Mouse (Mus musculus) liver, adult 2 months (tissue): ENCODE data around the gene Pde8a. TPM values are rescaled to one million over a fixed set of nuclear protein-coding genes. Genes with fewer than 3 reads are reported as not detected.

Source experiments
- DNase-seq: peaks from one replicate; pipeline ENCODE4 v3.0.0-alpha.2; 2011; ENCODE audit warnings: low read depth, low spot score; ENCODE audit errors: extremely low read depth
- H3K27ac ChIP-seq: fragments of 200-500 bp; replicated peaks from 2 replicates; pipeline ENCODE4 v1.5.1; 2012; ENCODE audit warnings: low read depth, mild to moderate bottlenecking, control low read depth, inconsistent platforms, low read length; ENCODE audit not compliant: insufficient read depth
- H3K27me3 ChIP-seq: fragments of 200-500 bp; 2 replicates; pipeline ENCODE4 v1.6.1; 2012; ENCODE audit warnings: mild to moderate bottlenecking, moderate library complexity, low read length, inconsistent platforms; ENCODE audit not compliant: control insufficient read depth, insufficient read depth
- H3K36me3 ChIP-seq: fragments of 200-500 bp; 2 replicates; pipeline ENCODE4 v1.6.1; 2012; ENCODE audit warnings: low read length, inconsistent platforms; ENCODE audit not compliant: control insufficient read depth, insufficient read depth
- H3K4me1 ChIP-seq: fragments of 200-500 bp; 2 replicates; pipeline ENCODE4 v1.6.1; 2011; ENCODE audit warnings: low read length; ENCODE audit not compliant: control insufficient read depth, insufficient read depth
- H3K4me3 ChIP-seq: fragments of 200-500 bp; 2 replicates; pipeline ENCODE4 v1.5.1; 2011; ENCODE audit warnings: low read depth, mild to moderate bottlenecking, control low read depth, low read length, moderate library complexity; ENCODE audit not compliant: insufficient read depth
- H3K79me2 ChIP-seq: fragments of 200-500 bp; 2 replicates; pipeline ENCODE4 v1.6.1; 2012; ENCODE audit warnings: inconsistent platforms, mild to moderate bottlenecking, low read length, moderate library complexity; ENCODE audit not compliant: control insufficient read depth, insufficient read depth
- H3K9ac ChIP-seq: fragments of 200-500 bp; 2 replicates; pipeline ENCODE4 v1.6.1; 2012; ENCODE audit warnings: low read depth, mild to moderate bottlenecking, control low read depth, inconsistent platforms, low read length
- CTCF ChIP-seq: fragments of 200-500 bp; IDR thresholded peaks from 2 replicates; pipeline ENCODE4 v1.5.1; 2011; ENCODE audit warnings: low read depth, low read length, control low read depth
- POLR2A ChIP-seq: fragments of 200-500 bp; IDR thresholded peaks from 2 replicates; pipeline ENCODE4 v1.6.1; 2011; ENCODE audit warnings: low read length, control low read depth; ENCODE audit not compliant: insufficient read depth; ENCODE audit errors: extremely low read depth
- WGBS: fragments of 180-500 bp; shearing (Covaris S2); methylation state at CpG from one replicate; pipeline ENCODE4 v1.1.7; 2018; 5-methylcytosine and 5-hydroxymethylcytosine counted together
- polyA plus RNA-seq: library from polyadenylated mRNA; depleted of rRNA; stranded (reverse); fragments of >200 nt; gene quantifications from 2 replicates; pipeline ENCODE4 v1.2.3, GENCODE M21; 2012
- total RNA-seq: library from RNA; depleted of rRNA; stranded (reverse); fragments of >200 nt; gene quantifications from 2 replicates; pipeline ENCODE4 v1.2.3, GENCODE M21; 2014

Pde8a gene
- total and polyA plus RNA-seq, 2 experiments: 13.3 to 13.5 TPM

- Histone ChIP-seq H3K27ac (no peak overlapping the region), H3K27me3 (no peaks in the 10 kb centered on the region), H3K4me1 (no peaks in the 10 kb centered on the region), H3K36me3 (peaks cover 25% of the 10 kb centered on the region; the same call in 1 of the 2 replicates), H3K79me2 (no peaks in the 10 kb centered on the region), H3K4me3 (no peak overlapping the region), H3K9ac (no peak overlapping the region)
- TF ChIP-seq CTCF: no peak
- no peak for TF ChIP-seq POLR2A
- no peak for DNase-seq
- WGBS: 86% methylated on average over 7 of the region's 7 CpGs
Measured at GRCm38 (mm10) chr7:81331851-81332250, 118.5 kb downstream of the Pde8a start.

GRCm38 (mm10) chr7:81335705-81336431 lies 122.5 kb downstream of the Pde8a start:
- no peak overlapping the region for H3K4me3 ChIP-seq
- H3K36me3 ChIP-seq: peaks cover 20% of the 10 kb centered on the region; the same call in 1 of the 2 replicates
- DNase-seq: no peak
- H3K4me1 ChIP-seq: no peaks in the 10 kb centered on the region
- no peaks in the 10 kb centered on the region for H3K27me3 ChIP-seq
- TF ChIP-seq POLR2A: no peak
- TF ChIP-seq CTCF: no peak
- WGBS: 82% methylated on average over 18 of the region's 18 CpGs
- H3K27ac ChIP-seq: no peak overlapping the region
- no peak overlapping the region for H3K9ac ChIP-seq
- H3K79me2 ChIP-seq: no peaks in the 10 kb centered on the region

- no peak overlapping the region for H3K4me3 ChIP-seq
- H3K79me2 ChIP-seq: no peaks in the 10 kb centered on the region
- TF ChIP-seq POLR2A: no peak
- TF ChIP-seq CTCF: peak; percentile 75
- no peaks in the 10 kb centered on the region for H3K4me1 ChIP-seq
- H3K27ac ChIP-seq: no peak overlapping the region
- peaks cover 22% of the 10 kb centered on the region; the same call in 1 of the 2 replicates for H3K36me3 ChIP-seq
- no peak overlapping the region for H3K9ac ChIP-seq
- DNase-seq: no peak
- 56% methylated on average over 8 of the region's 8 CpGs for WGBS
- H3K27me3 ChIP-seq: no peaks in the 10 kb centered on the region
Measured at GRCm38 (mm10) chr7:81336432-81336786, 123.0 kb downstream of the Pde8a start.

- Histone ChIP-seq H3K9ac (no peak overlapping the region), H3K27ac (no peak overlapping the region), H3K4me1 (peaks cover 5% of the 10 kb centered on the region), H3K27me3 (no peaks in the 10 kb centered on the region), H3K36me3 (peaks cover 28% of the 10 kb centered on the region), H3K4me3 (no peak overlapping the region), H3K79me2 (no peaks in the 10 kb centered on the region)
- TF ChIP-seq POLR2A (no peak), CTCF (no peak)
- DNase-seq: no peak
- 95% methylated on average over 21 of the region's 21 CpGs for WGBS
Measured at GRCm38 (mm10) chr7:81337785-81338521, 124.6 kb downstream of the Pde8a start.

GRCm38 (mm10) chr7:81338522-81338873 lies 125.1 kb downstream of the Pde8a start:
- WGBS: 72% methylated on average over 3 of the region's 3 CpGs
- no peaks in the 10 kb centered on the region for H3K27me3 ChIP-seq
- no peak overlapping the region for H3K4me3 ChIP-seq
- peaks cover 28% of the 10 kb centered on the region for H3K36me3 ChIP-seq
- peaks cover 11% of the 10 kb centered on the region for H3K4me1 ChIP-seq
- H3K27ac ChIP-seq: no peak overlapping the region
- TF ChIP-seq POLR2A: no peak
- DNase-seq: no peak
- no peaks in the 10 kb centered on the region for H3K79me2 ChIP-seq
- no peak overlapping the region for H3K9ac ChIP-seq

GRCm38 (mm10) chr7:81339783-81340182 lies 126.4 kb downstream of the Pde8a start:
- Histone ChIP-seq H3K27ac (no peak overlapping the region), H3K79me2 (peaks cover 6% of the 10 kb centered on the region; the same call in 1 of the 2 replicates), H3K4me3 (no peak overlapping the region), H3K9ac (no peak overlapping the region), H3K36me3 (peaks cover 24% of the 10 kb centered on the region), H3K4me1 (peaks cover 19% of the 10 kb centered on the region), H3K27me3 (no peaks in the 10 kb centered on the region)
- peak; percentile 64 for DNase-seq
- TF ChIP-seq POLR2A (no peak), CTCF (peak; percentile 94)
- 59% methylated on average over 4 of the region's 4 CpGs for WGBS
